9 mouse cellular contexts compared by ENCODE assay signal in genomic region chrX:114558141-114558540, GRCm38 (mm10).
A peak's percentile ranks its signal among the peaks of the same experiment; 100 is the strongest.
DNase-seq lines count a peak whose midpoint lies in the region; ATAC-seq lines count a peak whose summit lies in the region.
"Had no signal": no experiment of that assay in that cellular context is flagged by ENCODE, and none has a peak within 500 bp of the region (broad histone marks: within the 10 kb centered on the region; RNA-seq: fewer than 3 reads in every experiment).

No protein-coding gene starts in this region.

- ATAC-seq in CD4-positive, CD25-positive, alpha-beta regulatory T cell, adult 4 months = no peak

- peak; percentile 20 for DNase-seq in CD4-positive, CD25-positive, alpha-beta regulatory T cell, adult 2 months (ENCODE audit: low read depth, low spot score)
- DNase-seq in kidney, postnatal 14 days = peak; percentile 1
- no peak for DNase-seq in kidney, adult 18-20 months
- DNase-seq in right cerebral cortex, adult 2 months (ENCODE audit: low spot score in 2 of 2) = peak; percentile 8 to 31
- no peak for DNase-seq in right cerebral cortex, postnatal 36 days (ENCODE audit: low spot score in 2 of 2)
- DNase-seq in retina, embryonic 14.5 days (ENCODE audit: low spot score) = peak; percentile 58
- DNase-seq in gastrocnemius, adult 18-20 months (ENCODE audit: low spot score) = no peak
- DNase-seq: liver had no signal

Comparison
In these comparisons a context has a peak if more than half of its experiments do, and no peak if none do; other contexts are left out.
1. DNase-seq: peak in CD4-positive, CD25-positive, alpha-beta regulatory T cell, adult 2 months (single experiment), kidney, postnatal 14 days (single experiment), right cerebral cortex, adult 2 months (2 of 2) and retina, embryonic 14.5 days (single experiment); none in kidney, adult 18-20 months (single experiment), right cerebral cortex, postnatal 36 days (0 of 2) and gastrocnemius, adult 18-20 months (single experiment).